Mouse (Mus musculus): ENCODE measurements around the gene Galp. TPM values are rescaled to one million over a fixed set of nuclear protein-coding genes. Genes with fewer than 3 reads are reported as not detected.
"Not testable (repeated sequence)": the region's sequence is repeated elsewhere in the genome, so short reads cannot be mapped to it uniquely, and the experiment has no call there.

Galp gene
- total RNA-seq, 2 experiments from 2014 or later: not detected

DNA sequence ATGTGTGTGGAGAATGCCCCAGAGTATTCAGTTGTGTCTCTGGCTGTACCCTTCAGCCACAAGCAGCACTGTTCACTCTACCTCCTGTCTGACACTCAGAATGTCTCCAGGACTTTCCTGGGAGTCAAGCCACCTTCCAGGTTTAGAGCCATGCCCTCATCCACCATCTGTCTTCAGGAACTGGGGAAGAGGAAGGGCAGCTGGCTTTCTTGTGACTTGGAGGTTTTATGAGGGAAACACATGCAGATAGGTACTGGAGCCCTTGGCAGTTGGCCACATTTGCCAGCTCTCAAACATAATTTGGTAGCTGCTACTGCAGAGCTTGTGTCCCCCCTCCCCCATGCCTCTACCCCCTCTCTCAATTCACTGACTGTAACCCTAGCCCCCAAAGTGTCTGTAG, 17.9 kb upstream of the Galp start:
- no peak for DNase-seq

DNA sequence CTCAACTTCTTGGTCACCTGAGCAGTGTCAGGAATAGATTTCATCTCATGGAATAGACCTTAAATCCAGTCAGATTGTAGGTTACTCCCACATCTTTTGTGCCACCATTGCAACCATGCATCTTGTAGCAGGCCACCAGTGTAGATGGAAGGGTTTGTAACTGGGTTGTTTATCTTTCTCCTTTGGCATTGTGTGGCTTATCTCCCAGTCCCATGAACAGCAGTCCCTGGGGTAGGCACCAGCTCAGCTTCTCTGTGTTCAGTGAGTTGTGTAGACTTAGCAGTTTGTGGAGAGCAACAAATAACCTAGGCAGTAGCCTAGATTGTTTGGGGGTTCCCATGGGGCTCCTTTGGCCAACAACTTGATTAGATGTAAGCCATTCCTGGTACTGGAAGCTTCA, 14.0 kb upstream of the Galp start:
- DNase-seq: no peak

GRCm38 (mm10) chr7:6183802-6184201, 13.1 kb upstream of the Galp start:
- no peak for DNase-seq

- DNase-seq: peak in 1 of 2 experiments; percentile 24
These were observed 12.4 kb upstream of the Galp start for GRCm38 (mm10) chr7:6184521-6184920.

DNA sequence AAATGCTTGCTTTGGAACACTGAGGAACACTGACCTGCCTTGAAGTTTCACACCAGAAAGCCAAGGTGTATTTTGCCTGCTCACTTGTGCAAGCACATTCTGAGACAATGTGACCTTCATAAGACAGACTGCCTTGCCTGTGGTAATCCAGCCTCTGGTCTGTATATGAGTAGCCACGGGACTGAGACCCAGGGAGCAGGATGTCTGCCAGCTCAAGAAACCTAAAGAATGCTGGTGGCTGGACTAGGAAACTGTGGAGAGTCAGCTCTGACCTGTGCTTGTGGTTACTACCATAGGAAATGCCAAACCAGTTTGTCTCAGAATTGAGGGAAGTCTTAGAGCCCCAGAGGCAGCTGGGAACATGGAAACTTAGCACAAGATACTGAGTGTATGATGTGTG, 11.5 kb upstream of the Galp start:
- DNase-seq: no peak

GRCm38 (mm10) chr7:6186176-6186575, 10.7 kb upstream of the Galp start:
- DNase-seq: no peak

DNA sequence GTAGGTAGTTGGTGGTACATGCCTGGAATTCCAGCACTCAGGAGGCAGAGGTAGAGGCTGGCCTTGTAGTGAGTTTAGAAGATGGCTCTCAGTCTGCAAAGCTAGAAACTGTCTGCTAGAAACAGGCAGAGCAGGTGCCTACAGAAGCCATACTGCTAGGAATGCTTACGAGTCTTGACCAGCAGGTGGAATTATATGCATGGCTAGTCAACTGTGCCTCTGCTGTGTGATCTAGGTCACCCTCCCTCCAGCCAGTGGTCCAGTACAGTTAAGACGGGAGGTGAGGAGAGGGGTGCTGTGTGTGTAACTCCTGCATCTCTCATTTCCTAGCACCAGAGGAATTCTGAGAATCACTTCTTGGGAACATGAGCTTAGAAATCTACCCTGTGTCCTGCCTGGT, 10.1 kb upstream of the Galp start:
- no peak for DNase-seq

DNA sequence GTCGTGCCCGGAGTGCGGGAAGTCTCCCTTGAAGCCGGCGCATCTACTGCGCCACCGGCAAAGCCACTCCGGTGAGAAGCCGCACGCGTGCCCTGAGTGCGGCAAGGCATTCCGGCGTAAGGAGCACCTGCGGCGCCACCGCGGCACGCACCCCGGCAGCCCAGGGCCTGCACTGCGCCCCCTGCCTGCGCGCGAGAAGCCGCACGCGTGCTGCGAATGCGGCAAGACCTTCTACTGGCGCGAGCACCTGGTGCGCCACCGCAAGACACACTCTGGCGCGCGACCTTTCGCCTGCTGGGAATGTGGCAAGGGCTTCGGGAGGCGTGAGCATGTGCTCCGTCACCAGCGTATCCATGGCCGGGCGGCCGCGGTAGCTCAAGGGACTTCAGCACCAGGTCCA, 7.3 kb upstream of the Galp start:
- no peak for DNase-seq

GRCm38 (mm10) chr7:6191376-6191775, 5.5 kb upstream of the Galp start:
- peak; percentile 59 to 92 for DNase-seq

DNA sequence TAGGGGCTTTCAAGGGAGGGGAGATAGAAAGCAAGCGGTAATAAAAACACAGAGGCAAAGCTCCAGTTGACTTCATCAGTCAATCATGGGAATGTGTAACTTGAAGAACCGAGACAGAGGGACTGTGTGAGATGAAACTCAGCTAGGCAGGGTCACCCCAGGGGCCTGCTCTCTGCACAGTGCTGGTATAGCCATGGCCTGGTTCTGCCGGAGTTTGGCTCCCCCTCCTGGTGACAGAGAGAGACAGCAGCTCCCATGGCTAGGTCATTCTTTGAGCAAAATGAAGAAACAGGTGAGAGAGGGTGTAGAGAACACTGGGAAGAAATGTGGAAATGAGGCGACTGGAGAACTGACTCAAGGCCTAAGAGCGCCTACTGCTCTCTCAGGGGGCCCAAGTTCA, 2.8 kb upstream of the Galp start:
- peak; percentile 28 to 76 for DNase-seq

GRCm38 (mm10) chr7:6195777-6196176, 1.1 kb upstream of the Galp start:
- no peak for DNase-seq

- DNase-seq: no peak
These were observed 7.3 kb downstream of the Galp start for GRCm38 (mm10) chr7:6204200-6204599.

GRCm38 (mm10) chr7:6213144-6213543, 16.3 kb downstream of the Galp start:
- DNase-seq: peak; percentile 13 to 35

DNA sequence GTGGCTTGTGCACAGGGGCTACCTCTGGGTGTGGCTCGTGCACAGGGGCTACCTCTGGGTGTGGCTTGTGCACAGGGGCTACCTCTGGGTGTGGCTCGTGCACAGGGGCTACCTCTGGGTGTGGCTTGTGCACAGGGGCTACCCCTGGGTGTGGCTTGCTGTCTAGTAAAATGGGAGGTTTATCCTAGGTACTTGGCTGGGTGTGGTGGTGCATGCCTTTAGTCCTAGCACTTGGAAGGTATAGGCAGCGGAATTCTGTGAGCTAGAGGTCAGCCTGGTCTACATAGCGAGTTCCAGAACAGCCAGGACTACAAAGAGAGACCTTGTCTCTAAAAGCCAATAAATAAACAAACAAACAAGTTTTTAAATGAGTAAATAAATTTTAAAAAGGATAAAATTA, 17.8 kb downstream of the Galp start:
- DNase-seq: not testable (repeated sequence)

DNA sequence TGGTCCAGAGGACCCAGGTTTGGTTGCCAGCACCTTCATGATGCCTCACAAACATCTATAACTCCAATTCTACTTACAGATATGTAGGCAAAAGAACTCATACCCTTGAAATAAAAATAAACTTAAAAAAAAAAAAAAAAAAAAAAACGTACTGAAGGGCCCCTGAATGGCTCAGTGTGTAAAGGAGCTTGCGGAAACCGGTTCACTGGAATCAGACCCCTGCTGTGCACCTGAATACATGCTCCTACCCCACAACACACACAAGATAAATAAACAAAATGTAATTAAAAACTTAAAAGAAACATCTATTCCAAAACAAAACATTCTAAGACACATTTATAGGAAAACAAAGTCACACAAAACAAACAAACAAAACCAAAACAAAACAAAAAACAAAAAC, 23.3 kb downstream of the Galp start:
- no peak for DNase-seq

DNA sequence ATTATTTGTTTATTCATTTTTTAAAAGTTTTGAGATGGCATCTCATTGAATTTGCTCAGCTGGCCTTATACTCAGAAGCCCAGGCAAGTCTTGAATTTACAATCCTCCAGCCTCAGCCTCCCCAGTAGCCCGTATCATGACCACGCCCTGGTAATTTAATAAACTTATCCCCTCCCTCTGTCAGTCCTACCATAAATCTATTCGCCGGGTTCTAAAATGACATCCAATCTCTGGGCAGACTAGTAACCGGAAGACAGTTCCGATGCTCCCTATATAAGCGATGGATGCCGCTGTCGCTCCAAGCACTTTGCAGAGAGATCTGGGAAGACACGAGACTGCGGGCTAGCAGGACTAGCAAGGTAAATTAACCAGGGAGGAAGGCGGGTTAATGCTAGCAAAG, 25.1 kb downstream of the Galp start, which contains the start of gene Zscan5b:
Gene Zscan5b, plus strand, starts transcription at position 301 of the 400 bp plus-strand sequence.
- no peak for DNase-seq

DNA sequence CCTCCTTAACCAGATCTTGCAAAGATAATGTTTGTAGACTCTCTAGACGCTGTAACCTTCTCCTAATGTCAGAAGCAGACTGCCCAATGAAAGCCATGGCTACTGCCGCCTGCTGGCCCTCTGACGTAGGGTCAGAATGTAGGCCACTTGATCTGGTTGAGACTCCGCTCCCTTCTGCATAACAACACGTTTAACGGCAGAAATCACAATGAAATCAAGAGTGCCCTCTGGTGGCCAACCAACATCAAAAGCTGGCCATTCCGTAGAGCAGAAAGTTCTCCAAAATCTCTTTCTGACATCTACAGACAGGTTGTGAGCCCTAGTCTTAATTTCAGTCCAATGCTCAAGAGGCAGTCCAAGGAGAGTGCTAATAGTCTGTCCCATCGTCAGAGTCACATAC, 31.6 kb downstream of the Galp start:
- not testable (repeated sequence) for DNase-seq

DNA sequence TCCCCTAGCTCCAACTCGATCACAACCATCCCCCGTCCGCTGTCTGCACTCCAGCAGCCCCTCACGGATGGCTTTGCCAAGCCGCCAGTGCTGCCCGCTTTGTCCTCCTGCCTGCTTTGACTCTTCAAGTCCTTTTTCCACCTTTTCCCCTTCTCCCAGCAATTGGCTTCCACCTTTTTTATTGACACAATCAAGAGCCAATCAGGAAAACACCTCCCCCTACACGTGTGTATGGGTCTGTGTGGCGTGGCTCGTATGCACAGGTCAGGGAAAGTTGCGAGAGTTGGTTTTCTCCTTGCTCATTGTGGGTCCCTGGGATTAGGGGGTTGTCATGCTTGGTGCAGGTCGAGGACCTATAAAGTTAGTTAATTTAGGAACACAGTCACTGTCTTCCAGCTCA, 42.9 kb downstream of the Galp start:
- no peak for DNase-seq

- peak; percentile 18 to 52 for DNase-seq
These were observed 44.0 kb downstream of the Galp start for GRCm38 (mm10) chr7:6240841-6241425.

DNA sequence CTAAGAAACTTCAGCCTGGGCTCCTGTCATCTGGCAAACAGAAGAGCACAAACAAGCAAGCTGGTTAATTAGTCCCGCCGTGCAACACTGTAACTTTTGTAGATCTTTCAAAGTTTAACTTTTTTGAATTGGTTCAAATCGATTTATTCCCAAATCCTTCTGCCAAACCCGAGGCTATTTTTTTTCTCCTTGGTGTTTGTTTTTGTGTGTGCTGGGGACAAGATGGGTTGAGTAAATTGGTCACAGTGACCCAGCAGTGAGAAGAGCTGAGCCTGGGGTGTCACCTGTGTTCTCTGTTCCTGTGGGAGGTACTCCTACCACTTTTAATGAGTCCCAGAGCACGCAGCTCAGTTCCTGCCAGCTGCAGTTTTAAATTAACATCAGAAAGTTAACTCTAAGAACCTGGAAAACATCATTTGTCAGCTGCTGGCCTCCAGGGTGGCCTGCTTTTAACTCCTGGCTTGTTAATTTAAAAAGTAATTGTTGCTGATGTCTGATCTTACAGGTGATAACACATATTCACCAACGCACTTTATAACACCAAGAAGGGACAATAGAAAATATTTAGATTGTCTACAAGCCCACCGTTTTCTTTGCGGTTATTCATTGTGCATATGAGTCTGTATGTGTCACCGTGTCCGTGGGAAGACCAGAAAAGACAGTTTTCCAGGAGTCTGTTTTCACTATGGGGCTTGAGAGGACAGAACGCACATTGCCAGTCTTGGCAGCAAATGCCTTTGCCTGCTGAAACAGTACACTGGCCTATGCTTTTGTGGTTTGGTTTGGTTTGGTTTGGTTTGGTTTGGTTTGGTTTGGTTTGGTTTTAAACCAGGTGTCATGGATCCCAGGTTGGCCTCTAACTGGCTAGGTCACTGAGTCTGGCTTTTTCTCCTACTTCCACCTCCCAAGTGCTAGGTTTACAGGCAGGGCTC, 47.7 kb downstream of the Galp start:
- DNase-seq: no peak

GRCm38 (mm10) chr7:6252410-6252809, 55.5 kb downstream of the Galp start, which contains the start of gene Epp13:
TSS of gene Epp13 (plus strand) at chr7:6252710.
- no peak for DNase-seq

GRCm38 (mm10) chr7:6254451-6254850, 57.6 kb downstream of the Galp start:
- no peak for DNase-seq

DNA sequence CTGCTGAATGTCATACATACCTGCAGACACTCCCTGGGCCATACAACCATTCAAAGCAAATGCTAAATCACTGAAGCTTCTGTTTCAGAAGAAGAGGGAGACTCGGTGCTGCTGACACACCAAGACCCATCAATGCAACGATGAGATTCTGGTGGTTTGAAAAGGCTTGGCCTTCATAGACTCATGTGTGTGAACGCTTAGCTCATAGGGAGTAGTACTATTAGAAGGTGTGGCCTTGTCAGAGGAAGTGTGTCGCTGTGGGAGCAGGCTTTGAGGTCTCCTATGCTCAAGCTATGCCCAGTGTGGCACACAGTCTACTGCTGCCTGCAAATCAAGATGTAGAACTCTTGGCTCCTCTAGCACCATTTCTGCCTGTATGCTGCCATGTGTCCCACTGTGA, 60.5 kb downstream of the Galp start:
- no peak for DNase-seq
